Mouse (Mus musculus) frontal cortex, postnatal 36 days (tissue): ENCODE results near the gene Dop1b.
A peak's percentile ranks its signal among the peaks of the same experiment; 100 is the strongest.
"Not testable (repeated sequence)": the region's sequence is repeated elsewhere in the genome, so short reads cannot be mapped to it uniquely, and the experiment has no call there.

Experiments used
- DNase-seq, 2 experiments: peaks; one replicate each; pipeline ENCODE4 v3.0.0; 2022; ENCODE audit warnings: low spot score in 2 of 2

Dop1b gene

GRCm38 (mm10) chr16:93795391-93795790 is 83.7 kb downstream of the Dop1b start:
- no peak for DNase-seq

- peak; percentile 34 to 45 for DNase-seq
Observed at GRCm38 (mm10) chr16:93797021-93797840, 85.5 kb downstream of the Dop1b start.

GRCm38 (mm10) chr16:93797841-93798492 is 86.3 kb downstream of the Dop1b start:
- peak; percentile 36 to 57 for DNase-seq

GRCm38 (mm10) chr16:93798623-93799022 is 86.9 kb downstream of the Dop1b start:
- no peak for DNase-seq

GRCm38 (mm10) chr16:93799071-93799470 is 87.4 kb downstream of the Dop1b start:
- DNase-seq: no peak

GRCm38 (mm10) chr16:93799936-93800335 is 88.2 kb downstream of the Dop1b start:
- DNase-seq: no peak

- no peak for DNase-seq
Observed at GRCm38 (mm10) chr16:93807167-93807566, 95.5 kb downstream of the Dop1b start.

- peak in 1 of 2 experiments; percentile 27 for DNase-seq
Observed at GRCm38 (mm10) chr16:93807961-93808554, 96.4 kb downstream of the Dop1b start.

GRCm38 (mm10) chr16:93815856-93816736 is 104.4 kb downstream of the Dop1b start:
- DNase-seq: no peak

- DNase-seq: no peak
Observed at GRCm38 (mm10) chr16:93816861-93817260, 105.2 kb downstream of the Dop1b start.

GRCm38 (mm10) chr16:93817371-93817770 is 105.7 kb downstream of the Dop1b start:
- DNase-seq: no peak

- no peak for DNase-seq
Observed at GRCm38 (mm10) chr16:93818691-93819324, 107.1 kb downstream of the Dop1b start.

- no peak for DNase-seq
Observed at GRCm38 (mm10) chr16:93819325-93819696, 107.6 kb downstream of the Dop1b start.

GRCm38 (mm10) chr16:93820040-93820439 is 108.3 kb downstream of the Dop1b start:
- DNase-seq: no peak

GRCm38 (mm10) chr16:93821706-93822105 is 110.0 kb downstream of the Dop1b start:
- no peak for DNase-seq

GRCm38 (mm10) chr16:93822433-93823225 is 110.9 kb downstream of the Dop1b start:
- DNase-seq: not testable (repeated sequence)

- DNase-seq: no peak
Observed at GRCm38 (mm10) chr16:93824799-93825198, 113.1 kb downstream of the Dop1b start.

- no peak for DNase-seq
Observed at GRCm38 (mm10) chr16:93825463-93825862, 113.8 kb downstream of the Dop1b start.

GRCm38 (mm10) chr16:93826054-93826453 is 114.3 kb downstream of the Dop1b start:
- DNase-seq: no peak

GRCm38 (mm10) chr16:93826478-93826877 is 114.8 kb downstream of the Dop1b start:
- not testable (repeated sequence) for DNase-seq
